Mouse (Mus musculus): Measurements from ENCODE around the gene Psmb4. TPM values are rescaled to one million over a fixed set of nuclear protein-coding genes. Genes with fewer than 3 reads are reported as not detected.

Gene Psmb4
- total and polyA plus RNA-seq, 3 experiments = 481 to 798 (median 554) TPM

GRCm38 (mm10) chr3:94902747-94903146, 16.0 kb upstream of the Psmb4 start:
- Histone ChIP-seq H3K9me3 (replicated peaks; ENCODE audit: low read length) (no peaks in the 10 kb centered on the region), H3K27me3 (replicated peaks) (no peaks in the 10 kb centered on the region), H3K4me3 (replicated peaks in 1 of 3; ENCODE audit: low read depth in 2 of 3, low read length in 2 of 3, poor library complexity in 1 of 3) (no peak overlapping the region), H3K79me2 (replicated peaks; ENCODE audit: control insufficient read depth, extremely low read depth, insufficient read depth, poor library complexity, severe bottlenecking) (no peaks in the 10 kb centered on the region), H3K4me2 (ENCODE audit: insufficient read depth, low read depth, poor library complexity, severe bottlenecking) (peak overlapping the region; percentile 69; the same call in 1 of the 2 replicates), H3K27ac (ENCODE audit: insufficient read depth, low read depth) (no peak overlapping the region), H3K36me3 (replicated peaks in 1 of 2; ENCODE audit: control insufficient read depth in 1 of 2, insufficient read depth in 1 of 2, low read length in 1 of 2) (no peaks in the 10 kb centered on the region), H3K9ac (ENCODE audit: insufficient read depth, low read depth) (no peak overlapping the region), H3K4me1 (ENCODE audit: control insufficient read depth in 1 of 2, insufficient read depth in 2 of 2) (0 out of 4 replicates have a peak, but pooled peaks cover 0 to 4% of the 10 kb centered on the region in 2 experiments)
- peak; percentile 53 for DNase-seq (ENCODE audit: extremely low read depth)
- dilution Hi-C loops (cut with MboI; ENCODE audit: extremely low pct_ligation_motif_present, extremely low pct_unique_long_range_greater_than_20kb, low sequenced_read_pairs) = no loop called here
- TF ChIP-seq RCOR1 (conservative IDR thresholded peaks at IDR 0.05; ENCODE audit: low read depth, low read length) (no peak), POLR2AphosphoS2 (IDR thresholded peaks at IDR 0.05; ENCODE audit: low read depth, low read length) (no peak), RAD21 (IDR thresholded peaks at IDR 0.05; ENCODE audit: low read depth, low read length) (peak; percentile 81), MXI1 (IDR thresholded peaks at IDR 0.05; ENCODE audit: low read depth, low read length) (no peak), JUND (conservative IDR thresholded peaks at IDR 0.05; ENCODE audit: low read depth, low read length) (no peak), CTCF (conservative IDR thresholded peaks at IDR 0.05 in 1 of 2, IDR thresholded peaks at IDR 0.05 in 1 of 2; ENCODE audit: low read depth in 2 of 2, low read length in 2 of 2) (peak; percentile 58 to 81), SMC3 (IDR thresholded peaks at IDR 0.05; ENCODE audit: low read depth, low read length) (peak; percentile 77), JUN (IDR thresholded peaks at IDR 0.05; ENCODE audit: insufficient read depth, low read depth, low read length) (no peak), ZNF384 (IDR thresholded peaks at IDR 0.05; ENCODE audit: low read depth, low read length) (no peak)
- in situ Hi-C loops (cut with MboI; ENCODE audit: low pct_ligation_motif_present, low pct_unique_long_range_greater_than_20kb, low sequenced_read_pairs) = loop anchor here (5.0 kb wide), 1 partner anchor 80 kb away; no protein-coding TSS in a partner anchor

DNA sequence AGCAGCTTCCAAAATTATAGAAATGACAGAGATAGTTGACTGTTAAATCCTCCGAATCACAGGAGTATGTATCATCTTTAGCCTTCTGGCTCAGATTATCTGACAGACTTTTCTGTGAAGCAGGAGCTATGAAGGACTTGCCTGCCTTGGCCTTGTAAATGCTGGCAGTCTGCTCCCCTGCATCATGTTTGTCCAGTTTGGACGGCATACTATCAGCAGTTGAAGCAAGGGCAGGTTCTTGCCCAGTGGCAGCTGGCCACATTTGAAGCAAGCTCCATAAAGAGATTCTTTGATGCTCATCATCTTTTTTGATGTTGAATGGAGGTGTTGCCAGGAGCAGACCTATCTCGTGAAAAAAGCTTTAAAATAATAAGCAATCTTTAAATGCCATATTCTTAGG, 7.3 kb upstream of the Psmb4 start:
- no peak overlapping the region for H3K4me3 ChIP-seq (replicated peaks in 1 of 3; ENCODE audit: low read depth in 2 of 3, low read length in 2 of 3, poor library complexity in 1 of 3)
- no peaks in the 10 kb centered on the region for H3K9me3 ChIP-seq (replicated peaks; ENCODE audit: low read length)
- H3K27ac ChIP-seq (ENCODE audit: insufficient read depth, low read depth) = no peak overlapping the region
- dilution Hi-C loops (cut with MboI; ENCODE audit: extremely low pct_ligation_motif_present, extremely low pct_unique_long_range_greater_than_20kb, low sequenced_read_pairs) = no loop called here
- no peak for DNase-seq (ENCODE audit: extremely low read depth)
- no peak overlapping the region for H3K4me2 ChIP-seq (ENCODE audit: insufficient read depth, low read depth, poor library complexity, severe bottlenecking)
- no peak overlapping the region for H3K9ac ChIP-seq (ENCODE audit: insufficient read depth, low read depth)
- in situ Hi-C loops (cut with MboI; ENCODE audit: low pct_ligation_motif_present, low pct_unique_long_range_greater_than_20kb, low sequenced_read_pairs) = no loop called here
- no peaks in the 10 kb centered on the region for H3K36me3 ChIP-seq (replicated peaks in 1 of 2; ENCODE audit: control insufficient read depth in 1 of 2, insufficient read depth in 1 of 2, low read length in 1 of 2)
- TF ChIP-seq ELF1 (IDR thresholded peaks at IDR 0.05; ENCODE audit: low read depth, low read length) = no peak
- no peak for TF ChIP-seq RCOR1 (conservative IDR thresholded peaks at IDR 0.05; ENCODE audit: low read depth, low read length)
- no peak for TF ChIP-seq MAFK (IDR thresholded peaks at IDR 0.05; ENCODE audit: insufficient replicate concordance, low read length)
- no peak for TF ChIP-seq KAT2A (IDR thresholded peaks at IDR 0.05; ENCODE audit: insufficient replicate concordance, low read length)
- no peak for TF ChIP-seq UBTF (IDR thresholded peaks at IDR 0.05; ENCODE audit: low read depth, low read length)
- no peak for TF ChIP-seq POLR2AphosphoS2 (IDR thresholded peaks at IDR 0.05; ENCODE audit: low read depth, low read length)
- no peak for TF ChIP-seq ETS1 (conservative IDR thresholded peaks at IDR 0.05; ENCODE audit: low read depth, low read length)
- TF ChIP-seq MEF2A (IDR thresholded peaks at IDR 0.05; ENCODE audit: borderline replicate concordance, low read depth, low read length) = no peak
- TF ChIP-seq SMC3 (IDR thresholded peaks at IDR 0.05; ENCODE audit: low read depth, low read length) = no peak
- no peak for TF ChIP-seq NELFE (IDR thresholded peaks at IDR 0.05; ENCODE audit: low read depth, low read length)
- no peak for TF ChIP-seq TBP (conservative IDR thresholded peaks at IDR 0.05; ENCODE audit: low read depth, low read length)
- no peak for TF ChIP-seq IRF4 (IDR thresholded peaks at IDR 0.05; ENCODE audit: low read depth, low read length)
- no peak for TF ChIP-seq CTCF (conservative IDR thresholded peaks at IDR 0.05 in 1 of 2, IDR thresholded peaks at IDR 0.05 in 1 of 2; ENCODE audit: low read depth in 2 of 2, low read length in 2 of 2)
- no peak for TF ChIP-seq USF2 (conservative IDR thresholded peaks at IDR 0.05; ENCODE audit: low read depth, low read length)
- no peak for TF ChIP-seq USF1 (IDR thresholded peaks at IDR 0.05; ENCODE audit: low read depth, low read length)
- TF ChIP-seq JUND (conservative IDR thresholded peaks at IDR 0.05; ENCODE audit: low read depth, low read length) = no peak
- no peaks in the 10 kb centered on the region; a peak in 1 of 4 replicates for H3K4me1 ChIP-seq (ENCODE audit: control insufficient read depth in 1 of 2, insufficient read depth in 2 of 2)
- no peaks in the 10 kb centered on the region for H3K79me2 ChIP-seq (replicated peaks; ENCODE audit: control insufficient read depth, extremely low read depth, insufficient read depth, poor library complexity, severe bottlenecking)
- peaks cover 8% of the 10 kb centered on the region for H3K27me3 ChIP-seq (replicated peaks)

Data from CH12.LX (cell line).